Mouse (Mus musculus) kidney, adult 2 months (tissue): ENCODE results near the gene 4930519P11Rik.

Source experiments
- CTCF ChIP-seq: fragments of 200-500 bp; conservative IDR thresholded peaks from 2 replicates; pipeline ENCODE4 v1.5.1; 2011; ENCODE audit warnings: low read depth, mild to moderate bottlenecking, control low read depth, low read length, moderate library complexity, mixed read lengths; ENCODE audit not compliant: insufficient read depth, insufficient read length
- POLR2A ChIP-seq: fragments of 200-500 bp; IDR thresholded peaks from one replicate; pipeline ENCODE4 v1.6.1; 2011; ENCODE audit warnings: low read depth, low read length, control low read depth

DNA sequence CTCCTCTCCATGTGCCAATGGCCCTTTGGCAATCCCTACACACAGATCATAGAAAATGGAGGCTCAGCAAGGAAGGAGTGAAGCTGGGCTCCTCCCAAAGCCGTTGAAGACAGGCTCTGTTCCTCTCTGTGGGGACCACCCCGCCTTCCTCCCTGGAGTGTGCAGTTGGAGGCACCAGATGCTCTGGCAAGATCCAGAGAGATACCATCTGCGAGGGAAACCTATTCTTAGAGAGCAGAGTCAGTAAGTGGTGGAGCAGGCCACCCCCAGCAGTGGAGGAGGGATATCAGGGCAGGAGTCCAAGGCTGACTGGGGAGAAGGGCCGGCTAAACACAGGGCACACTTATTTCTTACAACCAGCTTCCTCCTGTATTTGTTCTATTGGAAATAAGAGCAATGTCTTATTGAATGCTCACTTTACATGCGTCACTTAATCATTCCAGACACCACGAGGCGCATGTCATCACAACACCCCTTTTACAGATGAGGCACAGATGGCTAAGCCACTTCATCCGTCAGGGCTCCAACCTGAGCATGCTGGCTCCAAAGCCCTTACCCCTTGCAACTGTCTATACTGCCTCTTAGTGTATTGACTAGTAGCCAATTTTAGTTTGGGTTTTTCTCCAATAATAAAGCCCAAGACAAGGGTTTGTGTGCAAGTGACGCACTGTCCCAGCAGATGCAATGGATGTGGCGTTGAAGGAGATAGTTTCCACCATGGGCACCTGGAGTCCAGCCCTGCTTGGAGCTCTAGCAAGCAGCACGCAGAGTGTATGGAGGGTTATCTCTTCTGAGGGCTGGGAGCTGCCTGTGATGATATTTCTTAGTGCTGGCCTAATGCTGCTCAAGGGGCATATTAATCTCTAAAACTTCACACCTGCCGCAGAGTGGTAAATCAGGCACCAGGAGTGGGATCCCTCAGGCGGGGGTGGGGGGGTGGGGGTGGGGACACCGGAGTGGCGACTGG lies 29.0 kb downstream of the 4930519P11Rik start:
- TF ChIP-seq POLR2A, result no peak
- TF ChIP-seq CTCF, result no peak
